Mouse (Mus musculus) 416B (cell line): ENCODE data around the gene Slc29a4.
A peak's percentile ranks its signal among the peaks of the same experiment; 100 is the strongest.

Experiments used
- DNase-seq: peaks from one replicate; pipeline ENCODE4 v3.0.0; 2011; ENCODE audit warnings: low read depth

Slc29a4 gene

GRCm38 (mm10) chr5:142747026-142747629 lies 54.8 kb downstream of the Slc29a4 start:
- DNase-seq: peak; percentile 39

GRCm38 (mm10) chr5:142750173-142750572 lies 57.9 kb downstream of the Slc29a4 start:
- DNase-seq: no peak

- no peak for DNase-seq
Measured at GRCm38 (mm10) chr5:142752241-142752640, 59.9 kb downstream of the Slc29a4 start.

- DNase-seq: no peak
Measured at GRCm38 (mm10) chr5:142759786-142760185, 67.5 kb downstream of the Slc29a4 start.

GRCm38 (mm10) chr5:142761326-142761983 lies 69.1 kb downstream of the Slc29a4 start:
- no peak for DNase-seq

GRCm38 (mm10) chr5:142762082-142762807 lies 69.9 kb downstream of the Slc29a4 start:
- DNase-seq: no peak

GRCm38 (mm10) chr5:142764306-142764705 lies 72.0 kb downstream of the Slc29a4 start:
- DNase-seq: no peak

- DNase-seq: no peak
Measured at GRCm38 (mm10) chr5:142764889-142765288, 72.6 kb downstream of the Slc29a4 start.

GRCm38 (mm10) chr5:142766708-142767107 lies 74.4 kb downstream of the Slc29a4 start:
- DNase-seq: no peak

GRCm38 (mm10) chr5:142767937-142768336 lies 75.6 kb downstream of the Slc29a4 start:
- peak; percentile 83 for DNase-seq

GRCm38 (mm10) chr5:142768352-142769267 lies 76.3 kb downstream of the Slc29a4 start:
- no peak for DNase-seq

- DNase-seq: no peak
Measured at GRCm38 (mm10) chr5:142769641-142770040, 77.3 kb downstream of the Slc29a4 start.

GRCm38 (mm10) chr5:142771034-142771433 lies 78.7 kb downstream of the Slc29a4 start:
- no peak for DNase-seq

- DNase-seq: no peak
Measured at GRCm38 (mm10) chr5:142771964-142772363, 79.7 kb downstream of the Slc29a4 start.
